Mouse (Mus musculus): ENCODE data around the gene Map4k3. TPM values are rescaled to one million over a fixed set of nuclear protein-coding genes. Genes with fewer than 3 reads are reported as not detected.
A peak's percentile ranks its signal among the peaks of the same experiment; 100 is the strongest.

Map4k3 gene
- total RNA-seq, 1 experiment from 2014 or later: 15.1 TPM

GRCm38 (mm10) chr17:80660234-80660633, 68.1 kb downstream of the Map4k3 start:
- ATAC-seq (replicated peaks in 1 of 2; ENCODE audit: insufficient read depth in 1 of 2, low FRiP score in 2 of 2, low TSS enrichment in 1 of 2, low read depth in 1 of 2, poor library complexity in 2 of 2, severe bottlenecking in 2 of 2): no peak

GRCm38 (mm10) chr17:80659821-80660220, 68.5 kb downstream of the Map4k3 start:
- ATAC-seq (replicated peaks in 1 of 2; ENCODE audit: insufficient read depth in 1 of 2, low FRiP score in 2 of 2, low TSS enrichment in 1 of 2, low read depth in 1 of 2, poor library complexity in 2 of 2, severe bottlenecking in 2 of 2): no peak

GRCm38 (mm10) chr17:80654323-80654722, 74.0 kb downstream of the Map4k3 start:
- ATAC-seq (replicated peaks in 1 of 2; ENCODE audit: insufficient read depth in 1 of 2, low FRiP score in 2 of 2, low TSS enrichment in 1 of 2, low read depth in 1 of 2, poor library complexity in 2 of 2, severe bottlenecking in 2 of 2): no peak

GRCm38 (mm10) chr17:80652740-80653139, 75.5 kb downstream of the Map4k3 start:
- ATAC-seq (replicated peaks in 1 of 2; ENCODE audit: insufficient read depth in 1 of 2, low FRiP score in 2 of 2, low TSS enrichment in 1 of 2, low read depth in 1 of 2, poor library complexity in 2 of 2, severe bottlenecking in 2 of 2): no peak

GRCm38 (mm10) chr17:80646843-80647242, 81.4 kb downstream of the Map4k3 start:
- no peak for ATAC-seq (replicated peaks in 1 of 2; ENCODE audit: insufficient read depth in 1 of 2, low FRiP score in 2 of 2, low TSS enrichment in 1 of 2, low read depth in 1 of 2, poor library complexity in 2 of 2, severe bottlenecking in 2 of 2)

GRCm38 (mm10) chr17:80646131-80646530, 82.2 kb downstream of the Map4k3 start:
- ATAC-seq (replicated peaks in 1 of 2; ENCODE audit: insufficient read depth in 1 of 2, low FRiP score in 2 of 2, low TSS enrichment in 1 of 2, low read depth in 1 of 2, poor library complexity in 2 of 2, severe bottlenecking in 2 of 2): no peak

GRCm38 (mm10) chr17:80645694-80646034, 82.6 kb downstream of the Map4k3 start:
- no peak for ATAC-seq (replicated peaks in 1 of 2; ENCODE audit: insufficient read depth in 1 of 2, low FRiP score in 2 of 2, low TSS enrichment in 1 of 2, low read depth in 1 of 2, poor library complexity in 2 of 2, severe bottlenecking in 2 of 2)

- ATAC-seq (replicated peaks in 1 of 2; ENCODE audit: insufficient read depth in 1 of 2, low FRiP score in 2 of 2, low TSS enrichment in 1 of 2, low read depth in 1 of 2, poor library complexity in 2 of 2, severe bottlenecking in 2 of 2): no peak
These were observed 83.1 kb downstream of the Map4k3 start for GRCm38 (mm10) chr17:80644983-80645693.

- ATAC-seq (replicated peaks in 1 of 2; ENCODE audit: insufficient read depth in 1 of 2, low FRiP score in 2 of 2, low TSS enrichment in 1 of 2, low read depth in 1 of 2, poor library complexity in 2 of 2, severe bottlenecking in 2 of 2): no peak
These were observed 83.7 kb downstream of the Map4k3 start for GRCm38 (mm10) chr17:80644567-80644966.

- no peak for ATAC-seq (replicated peaks in 1 of 2; ENCODE audit: insufficient read depth in 1 of 2, low FRiP score in 2 of 2, low TSS enrichment in 1 of 2, low read depth in 1 of 2, poor library complexity in 2 of 2, severe bottlenecking in 2 of 2)
These were observed 90.2 kb downstream of the Map4k3 start for GRCm38 (mm10) chr17:80638121-80638520.

- no peak for ATAC-seq (replicated peaks in 1 of 2; ENCODE audit: insufficient read depth in 1 of 2, low FRiP score in 2 of 2, low TSS enrichment in 1 of 2, low read depth in 1 of 2, poor library complexity in 2 of 2, severe bottlenecking in 2 of 2)
These were observed 92.5 kb downstream of the Map4k3 start for GRCm38 (mm10) chr17:80635794-80636193.

- ATAC-seq (replicated peaks in 1 of 2; ENCODE audit: insufficient read depth in 1 of 2, low FRiP score in 2 of 2, low TSS enrichment in 1 of 2, low read depth in 1 of 2, poor library complexity in 2 of 2, severe bottlenecking in 2 of 2): no peak
These were observed 95.4 kb downstream of the Map4k3 start for GRCm38 (mm10) chr17:80632846-80633245.

GRCm38 (mm10) chr17:80632354-80632753, 95.9 kb downstream of the Map4k3 start:
- no peak for ATAC-seq (replicated peaks in 1 of 2; ENCODE audit: insufficient read depth in 1 of 2, low FRiP score in 2 of 2, low TSS enrichment in 1 of 2, low read depth in 1 of 2, poor library complexity in 2 of 2, severe bottlenecking in 2 of 2)

- ATAC-seq (replicated peaks in 1 of 2; ENCODE audit: insufficient read depth in 1 of 2, low FRiP score in 2 of 2, low TSS enrichment in 1 of 2, low read depth in 1 of 2, poor library complexity in 2 of 2, severe bottlenecking in 2 of 2): no peak
These were observed 97.3 kb downstream of the Map4k3 start for GRCm38 (mm10) chr17:80631028-80631427.

GRCm38 (mm10) chr17:80624979-80625378, 103.3 kb downstream of the Map4k3 start:
- no peak for ATAC-seq (replicated peaks in 1 of 2; ENCODE audit: insufficient read depth in 1 of 2, low FRiP score in 2 of 2, low TSS enrichment in 1 of 2, low read depth in 1 of 2, poor library complexity in 2 of 2, severe bottlenecking in 2 of 2)

GRCm38 (mm10) chr17:80621691-80622090, 106.6 kb downstream of the Map4k3 start:
- no peak for ATAC-seq (replicated peaks in 1 of 2; ENCODE audit: insufficient read depth in 1 of 2, low FRiP score in 2 of 2, low TSS enrichment in 1 of 2, low read depth in 1 of 2, poor library complexity in 2 of 2, severe bottlenecking in 2 of 2)

GRCm38 (mm10) chr17:80620786-80621423, 107.4 kb downstream of the Map4k3 start:
- ATAC-seq (replicated peaks in 1 of 2; ENCODE audit: insufficient read depth in 1 of 2, low FRiP score in 2 of 2, low TSS enrichment in 1 of 2, low read depth in 1 of 2, poor library complexity in 2 of 2, severe bottlenecking in 2 of 2): peak; percentile 89 to 94

GRCm38 (mm10) chr17:80619556-80619955, 108.7 kb downstream of the Map4k3 start:
- ATAC-seq (replicated peaks in 1 of 2; ENCODE audit: insufficient read depth in 1 of 2, low FRiP score in 2 of 2, low TSS enrichment in 1 of 2, low read depth in 1 of 2, poor library complexity in 2 of 2, severe bottlenecking in 2 of 2): no peak

GRCm38 (mm10) chr17:80618890-80619289, 109.4 kb downstream of the Map4k3 start:
- ATAC-seq (replicated peaks in 1 of 2; ENCODE audit: insufficient read depth in 1 of 2, low FRiP score in 2 of 2, low TSS enrichment in 1 of 2, low read depth in 1 of 2, poor library complexity in 2 of 2, severe bottlenecking in 2 of 2): no peak

Data from hematopoietic stem cell, adult 5-6 weeks (primary cell).